8 mouse cellular contexts compared by ENCODE assay signal in genomic region chr3:40530845-40531244, GRCm38 (mm10). TPM values are rescaled to one million over a fixed set of nuclear protein-coding genes. Genes with fewer than 3 reads are reported as not detected.
A peak's percentile ranks its signal among the peaks of the same experiment; 100 is the strongest.
DNase-seq lines count a peak whose midpoint lies in the region; ATAC-seq and TF ChIP-seq lines count a peak whose summit lies in the region.

No protein-coding gene starts in this region.

- H3K9me3 ChIP-seq in kidney, embryonic 14.5 days (ENCODE audit: control insufficient read depth, low read length): no peaks in the 10 kb centered on the region
- peaks cover 6% of the 10 kb centered on the region; the same call in 1 of the 2 replicates for H3K9me3 ChIP-seq in forebrain, embryonic 10.5 days
- H3K9me3 ChIP-seq in limb, embryonic 11.5 days (ENCODE audit: control insufficient read depth, low read length): no peaks in the 10 kb centered on the region; the same call in 1 of the 2 replicates

- no peak overlapping the region for H3K9ac ChIP-seq in kidney, embryonic 14.5 days (ENCODE audit: low read depth, low read length)
- H3K9ac ChIP-seq in limb, embryonic 11.5 days (ENCODE audit: low read length): no peak overlapping the region

- H3ac ChIP-seq in myocyte (ENCODE audit: control insufficient read depth, insufficient read length): no peak overlapping the region

- H3K79me2 ChIP-seq in myocyte (ENCODE audit: control insufficient read depth, insufficient read depth): no peaks in the 10 kb centered on the region

- ATAC-seq in kidney, embryonic 14.5 days (ENCODE audit: low FRiP score, low TSS enrichment): no peak
- no peak for ATAC-seq in limb, embryonic 11.5 days (ENCODE audit: insufficient number of reproducible peaks, low FRiP score, low TSS enrichment, low read depth)

- TF ChIP-seq POLR2A in kidney, adult 2 months (IDR thresholded peaks at IDR 0.05; ENCODE audit: low read depth, low read length): no peak
- no peak for TF ChIP-seq POLR2A in myocyte (IDR thresholded peaks at IDR 0.05; ENCODE audit: insufficient read length, low read depth)

- no peaks in the 10 kb centered on the region for H3K36me3 ChIP-seq in kidney, embryonic 14.5 days (ENCODE audit: control insufficient read depth, insufficient read depth, low read length)
- no peaks in the 10 kb centered on the region for H3K36me3 ChIP-seq in kidney, adult 2 months (ENCODE audit: control insufficient read depth, insufficient read depth, low read length)
- no peaks in the 10 kb centered on the region for H3K36me3 ChIP-seq in forebrain, embryonic 10.5 days (replicated peaks)
- no peaks in the 10 kb centered on the region for H3K36me3 ChIP-seq in limb, embryonic 11.5 days (ENCODE audit: control insufficient read depth, insufficient read depth, low read length)
- H3K36me3 ChIP-seq in myocyte (ENCODE audit: control insufficient read depth, insufficient read depth): no peaks in the 10 kb centered on the region

- H3K4me3 ChIP-seq in kidney, embryonic 14.5 days (ENCODE audit: low read length): peak overlapping the region; percentile 59
- no peak overlapping the region for H3K4me3 ChIP-seq in kidney, adult 2 months (ENCODE audit: insufficient read depth, low read depth, low read length)
- peak overlapping the region; percentile 68 for H3K4me3 ChIP-seq in forebrain, embryonic 10.5 days
- H3K4me3 ChIP-seq in limb, embryonic 11.5 days (ENCODE audit: low read depth, low read length): peak overlapping the region; percentile 51
- H3K4me3 ChIP-seq in myocyte: peak overlapping the region; percentile 1

- peaks cover 25% of the 10 kb centered on the region for H3K27me3 ChIP-seq in kidney, embryonic 14.5 days (ENCODE audit: control insufficient read depth, insufficient read depth, low read length)
- H3K27me3 ChIP-seq in kidney, adult 2 months (replicated peaks; ENCODE audit: control insufficient read depth, insufficient read depth, low read length): no peaks in the 10 kb centered on the region
- H3K27me3 ChIP-seq in forebrain, embryonic 10.5 days (ENCODE audit: poor library complexity, severe bottlenecking): peaks cover 81% of the 10 kb centered on the region
- H3K27me3 ChIP-seq in limb, embryonic 11.5 days (ENCODE audit: control insufficient read depth, insufficient read depth, low read length): peaks cover 12% of the 10 kb centered on the region
- H3K27me3 ChIP-seq in myocyte (ENCODE audit: control insufficient read depth, insufficient read depth, insufficient read length): no peaks in the 10 kb centered on the region

- no peak for TF ChIP-seq CTCF in kidney, adult 2 months (conservative IDR thresholded peaks at IDR 0.05; ENCODE audit: insufficient read depth, insufficient read length, low read depth, low read length)

- H3K4me1 ChIP-seq in kidney, embryonic 14.5 days (ENCODE audit: control insufficient read depth, insufficient read depth, low read length): peaks cover 7% of the 10 kb centered on the region; the same call in 1 of the 2 replicates
- 0 out of 2 replicates have a peak, but pooled peaks cover 4% of the 10 kb centered on the region for H3K4me1 ChIP-seq in kidney, adult 2 months (ENCODE audit: control insufficient read depth, insufficient read depth, low read length)
- peaks cover 33% of the 10 kb centered on the region for H3K4me1 ChIP-seq in forebrain, embryonic 10.5 days
- peaks cover 12% of the 10 kb centered on the region; the same call in 1 of the 2 replicates for H3K4me1 ChIP-seq in limb, embryonic 11.5 days (ENCODE audit: control insufficient read depth, insufficient read depth, low read length)

- 23% methylated on average over 7 of the region's 7 CpGs for WGBS in kidney, embryonic 14.5 days
- WGBS in kidney, adult 2 months: 16% methylated on average over 7 of the region's 7 CpGs
- 14% methylated on average over 7 of the region's 7 CpGs for WGBS in forebrain, embryonic 10.5 days
- WGBS in limb, embryonic 11.5 days: 15% methylated on average over 7 of the region's 7 CpGs

- no peak for DNase-seq in kidney, adult 2 months
- no peak for DNase-seq in forebrain, embryonic 10.5 days (ENCODE audit: extremely low spot score, low spot score)
- DNase-seq in limb, embryonic 11.5 days (ENCODE audit: low spot score): no peak
- no peak for DNase-seq in embryo, embryonic 11 days
- no peak for DNase-seq in T-cell, adult 2 months (ENCODE audit: low spot score)
- no peak for DNase-seq in layer of hippocampus, adult 9-10 months (ENCODE audit: low spot score)

- H3K27ac ChIP-seq in kidney, embryonic 14.5 days (ENCODE audit: low read depth, low read length): no peak overlapping the region
- no peak overlapping the region for H3K27ac ChIP-seq in kidney, adult 2 months (ENCODE audit: insufficient read depth, low read depth, low read length)
- no peak overlapping the region for H3K27ac ChIP-seq in forebrain, embryonic 10.5 days
- H3K27ac ChIP-seq in limb, embryonic 11.5 days (replicated peaks; ENCODE audit: low read depth, low read length): no peak overlapping the region

- peak overlapping the region; percentile 98 for H3K4me2 ChIP-seq in kidney, embryonic 14.5 days (replicated peaks; ENCODE audit: low read depth, low read length)
- peak overlapping the region; percentile 99 for H3K4me2 ChIP-seq in limb, embryonic 11.5 days (ENCODE audit: low read depth, severe bottlenecking)
- peak overlapping the region; percentile 68 for H3K4me2 ChIP-seq in myocyte (ENCODE audit: low read depth)

TF ChIP-seq in myocyte, 11 proteins besides CTCF, POLR2A, EP300 and RAD21:
- TF ChIP-seq MYOD1 (IDR thresholded peaks at IDR 0.05; ENCODE audit: control insufficient read depth in 1 of 3, insufficient read length in 2 of 3, low read depth in 2 of 3): no peak
- no peak for TF ChIP-seq SRF (IDR thresholded peaks at IDR 0.05; ENCODE audit: control insufficient read depth, insufficient read length, low read depth)
- TF ChIP-seq TCF3 (IDR thresholded peaks at IDR 0.05; ENCODE audit: insufficient read length, low read depth): no peak
- no peak for TF ChIP-seq TCF12 (IDR thresholded peaks at IDR 0.05; ENCODE audit: insufficient read depth, poor library complexity, severe bottlenecking)
- no peak for TF ChIP-seq MAX (IDR thresholded peaks at IDR 0.05; ENCODE audit: low read depth)
- no peak for TF ChIP-seq CEBPB (IDR thresholded peaks at IDR 0.05; ENCODE audit: insufficient read depth, poor library complexity, severe bottlenecking)
- TF ChIP-seq USF1 (IDR thresholded peaks at IDR 0.05; ENCODE audit: low read depth): no peak
- TF ChIP-seq MYOG (IDR thresholded peaks at IDR 0.05; ENCODE audit: control insufficient read depth in 1 of 3, insufficient read depth in 1 of 3, insufficient read length in 2 of 3, low read depth in 2 of 3): no peak
- no peak for TF ChIP-seq E2F4 (IDR thresholded peaks at IDR 0.05; ENCODE audit: insufficient read depth)
- no peak for TF ChIP-seq POLR2AphosphoS2 (IDR thresholded peaks at IDR 0.05; ENCODE audit: insufficient read length, low read depth)
- no peak for TF ChIP-seq REST (IDR thresholded peaks at IDR 0.05; ENCODE audit: insufficient read depth, insufficient read length)

RNA-seq across cellular contexts. Expression of gene Intu, which starts 0.2 kb away (rescaled TPM):
- polyA plus RNA-seq in kidney, embryonic 14.5 days (2014; fragmentation: Nextera tagmentation; extraction: Ambion mirVana): 2.7 and 5.1 TPM in 2 replicates
- 3.6 and 4.0 TPM in 2 replicates for polyA plus RNA-seq in kidney, adult 2 months (2012; rRNA removed)
- polyA plus RNA-seq in forebrain, embryonic 10.5 days (2016; fragmentation: Nextera tagmentation; extraction: Ambion mirVana): 8.0 and 9.4 TPM in 2 replicates
- polyA plus RNA-seq in limb, embryonic 11.5 days (2014; fragmentation: Nextera tagmentation; extraction: Ambion mirVana): 5.8 and 6.1 TPM in 2 replicates
- 2.7 TPM for polyA plus RNA-seq in myocyte (2012; fragmentation: generic; extraction: Trizol)
